Mouse (Mus musculus) thymus, postnatal 0 days (tissue): Measurements from ENCODE around the gene Bivm. TPM values are rescaled to one million over a fixed set of nuclear protein-coding genes. Genes with fewer than 3 reads are reported as not detected.

Experiments
- DNase-seq: peaks from one replicate; pipeline ENCODE4 v3.0.0-alpha.2; 2015; ENCODE audit warnings: low spot score
- polyA plus RNA-seq: library from polyadenylated mRNA; unstranded; fragments of >200 nt; fragmentation: Nextera tagmentation; extraction: Ambion mirVana; gene quantifications from 2 replicates; pipeline ENCODE4 v1.2.1, GENCODE M21; 2015

Gene Bivm
- polyA plus RNA-seq, 1 experiment from 2014 or later = 10.3 TPM

DNA sequence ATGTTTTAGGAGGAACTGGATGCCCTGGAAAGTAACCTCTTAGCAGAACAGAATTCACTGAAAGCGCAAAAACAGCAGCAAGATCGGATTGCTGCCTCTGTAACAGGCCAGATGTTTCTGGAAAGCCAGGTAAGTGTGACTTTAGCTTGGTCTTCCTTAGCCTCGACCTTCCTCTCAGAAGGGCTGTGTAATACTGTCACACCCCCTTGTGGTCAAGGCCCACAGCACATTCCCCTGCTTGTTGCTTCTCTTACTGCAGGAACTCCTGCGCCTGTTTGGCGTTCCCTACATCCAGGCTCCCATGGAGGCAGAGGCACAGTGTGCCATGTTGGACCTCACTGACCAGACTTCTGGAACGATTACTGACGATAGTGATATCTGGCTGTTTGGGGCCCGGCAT lies 55.1 kb downstream of the Bivm start:
- peak; percentile 14 for DNase-seq

DNA sequence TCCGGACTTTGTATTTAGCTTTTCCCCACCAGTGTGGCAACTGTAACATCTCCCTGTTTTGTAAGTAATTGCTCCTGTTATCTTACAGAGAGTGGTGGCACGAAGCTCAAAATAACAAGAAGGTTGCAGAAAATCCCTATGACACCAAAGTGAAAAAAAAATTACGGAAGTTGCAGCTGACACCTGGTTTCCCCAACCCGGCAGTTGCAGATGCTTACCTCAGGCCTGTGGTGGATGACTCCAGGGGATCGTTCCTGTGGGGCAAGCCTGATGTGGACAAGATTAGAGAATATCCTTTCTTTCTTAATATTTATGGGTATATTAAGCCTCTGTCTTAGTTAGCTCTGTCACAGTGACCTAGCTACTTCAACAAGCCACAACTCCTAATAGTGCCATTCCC lies 59.3 kb downstream of the Bivm start:
- no peak for DNase-seq

DNA sequence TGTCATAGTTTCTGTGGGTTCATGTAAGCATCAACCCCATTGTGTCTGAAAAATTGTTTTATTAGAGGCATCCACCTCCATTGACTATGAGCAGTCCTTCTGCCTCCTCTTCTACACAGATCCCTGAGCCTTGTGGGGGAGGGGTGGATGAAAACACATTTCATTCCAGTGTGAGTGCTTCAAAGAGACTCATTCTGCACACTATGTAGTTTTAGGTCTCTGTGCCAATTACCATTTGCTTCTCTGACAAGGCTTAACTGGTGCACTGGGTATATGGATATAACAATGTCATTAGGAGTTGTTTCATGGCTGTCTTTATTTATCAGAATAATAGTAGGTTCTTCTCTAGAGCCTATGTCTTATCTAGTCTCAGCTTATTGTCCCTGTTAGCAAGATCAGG lies 67.6 kb downstream of the Bivm start:
- no peak for DNase-seq

Other genes starting within 250 kb of the Bivm start
- 55.2 and 55.3 TPM in 2 replicates for gene Tpp2, start 185.3 kb upstream of the Bivm start, polyA plus RNA-seq
- 0.85 and 1.1 TPM in 2 replicates for gene Mettl21c, start 98.9 kb upstream of the Bivm start, polyA plus RNA-seq
- 0.17 and 0.20 TPM in 2 replicates for gene Gm8251, start 57.0 kb upstream of the Bivm start, polyA plus RNA-seq
- gene Tex30, start 16.5 kb upstream of the Bivm start, polyA plus RNA-seq = 154 and 161 TPM in 2 replicates
- gene Kdelc1, start 149 bp upstream of the Bivm start, polyA plus RNA-seq = 25.2 and 29.0 TPM in 2 replicates
- gene Ercc5, start 28.8 kb downstream of the Bivm start, polyA plus RNA-seq = 13.3 TPM in 2 replicates
- gene Mettl21e, start 100.0 kb downstream of the Bivm start, polyA plus RNA-seq = not detected in 2 replicates